Mouse (Mus musculus) megakaryocyte, embryonic 14.5 days (primary cell): ENCODE measurements at regions not wholly inside any gene's neighbourhood (a gene's known extent, or its start where the extent isn't known, plus 50 kb on each side); places are given as distances from the start of the nearest gene placed in this dataset.

ENCODE experiments used
- FLI1 ChIP-seq: IDR thresholded peaks from 2 replicates; pipeline ENCODE4 v1.6.1; 2012; ENCODE audit warnings: low read length, inconsistent platforms, mixed read lengths
- GATA1 ChIP-seq: IDR thresholded peaks from 3 replicates; pipeline ENCODE4 v1.6.1; 2012; ENCODE audit warnings: mixed read lengths, low read length, inconsistent platforms, borderline replicate concordance

- TF ChIP-seq GATA1 = no peak
- TF ChIP-seq FLI1 = no peak
Observed at GRCm38 (mm10) chr17:64203611-64204010, 128.1 kb downstream of the Pja2 start.
